Mouse (Mus musculus) liver, embryonic 15.5 days (tissue): ENCODE measurements around the gene Kcnd3. TPM values are rescaled to one million over a fixed set of nuclear protein-coding genes. Genes with fewer than 3 reads are reported as not detected.

Source experiments
- ATAC-seq: fragments of 200-750 bp; cut with Nextera tagmentation; 2 replicates; pipeline ENCODE4 v1.8.0; 2017; ENCODE audit warnings: moderate number of reproducible peaks, mild to moderate bottlenecking, moderate library complexity; ENCODE audit not compliant: insufficient read depth
- H3K27ac ChIP-seq: fragments of 300-500 bp; sonication (generic); replicated peaks from 2 replicates; pipeline ENCODE4 v1.5.1; 2015; ENCODE audit warnings: mild to moderate bottlenecking, inconsistent platforms
- H3K27me3 ChIP-seq: fragments of 300-500 bp; sonication (generic); 2 replicates; pipeline ENCODE4 v1.6.1; 2015; ENCODE audit warnings: mild to moderate bottlenecking, inconsistent platforms
- H3K36me3 ChIP-seq: fragments of 300-500 bp; sonication (generic); replicated peaks from 2 replicates; pipeline ENCODE4 v1.6.1; 2015; ENCODE audit warnings: moderate library complexity, mild to moderate bottlenecking, inconsistent platforms
- H3K4me1 ChIP-seq: fragments of 300-500 bp; sonication (generic); replicated peaks from 2 replicates; pipeline ENCODE4 v1.6.1; 2015; ENCODE audit warnings: inconsistent platforms
- H3K4me2 ChIP-seq: fragments of 300-500 bp; sonication (generic); 2 replicates; pipeline ENCODE4 v1.6.1; 2015; ENCODE audit warnings: moderate library complexity, mild to moderate bottlenecking, inconsistent platforms
- H3K4me3 ChIP-seq: fragments of 300-500 bp; sonication (generic); replicated peaks from 2 replicates; pipeline ENCODE4 v1.5.1; 2015; ENCODE audit warnings: mild to moderate bottlenecking, inconsistent platforms
- H3K9ac ChIP-seq: fragments of 300-500 bp; sonication (generic); 2 replicates; pipeline ENCODE4 v1.6.1; 2015; ENCODE audit warnings: moderate library complexity, mild to moderate bottlenecking, inconsistent platforms
- H3K9me3 ChIP-seq: fragments of 300-500 bp; sonication (generic); replicated peaks from 2 replicates; pipeline ENCODE4 v1.6.1; 2016; ENCODE audit warnings: inconsistent platforms
- WGBS: fragments of 180-500 bp; shearing (Covaris S2); methylation state at CpG from one replicate; pipeline ENCODE4 v1.1.7; 2015; ENCODE audit warnings: mixed read lengths; ENCODE audit not compliant: insufficient replicate concordance; 5-methylcytosine and 5-hydroxymethylcytosine counted together
- polyA plus RNA-seq: library from polyadenylated mRNA; unstranded; fragments of >200 nt; fragmentation: Nextera tagmentation; extraction: Ambion mirVana; gene quantifications from 2 replicates; pipeline ENCODE4 v1.2.1, GENCODE M21; 2015

Kcnd3 gene
- polyA plus RNA-seq, 1 experiment from 2014 or later = 0.05 TPM

DNA sequence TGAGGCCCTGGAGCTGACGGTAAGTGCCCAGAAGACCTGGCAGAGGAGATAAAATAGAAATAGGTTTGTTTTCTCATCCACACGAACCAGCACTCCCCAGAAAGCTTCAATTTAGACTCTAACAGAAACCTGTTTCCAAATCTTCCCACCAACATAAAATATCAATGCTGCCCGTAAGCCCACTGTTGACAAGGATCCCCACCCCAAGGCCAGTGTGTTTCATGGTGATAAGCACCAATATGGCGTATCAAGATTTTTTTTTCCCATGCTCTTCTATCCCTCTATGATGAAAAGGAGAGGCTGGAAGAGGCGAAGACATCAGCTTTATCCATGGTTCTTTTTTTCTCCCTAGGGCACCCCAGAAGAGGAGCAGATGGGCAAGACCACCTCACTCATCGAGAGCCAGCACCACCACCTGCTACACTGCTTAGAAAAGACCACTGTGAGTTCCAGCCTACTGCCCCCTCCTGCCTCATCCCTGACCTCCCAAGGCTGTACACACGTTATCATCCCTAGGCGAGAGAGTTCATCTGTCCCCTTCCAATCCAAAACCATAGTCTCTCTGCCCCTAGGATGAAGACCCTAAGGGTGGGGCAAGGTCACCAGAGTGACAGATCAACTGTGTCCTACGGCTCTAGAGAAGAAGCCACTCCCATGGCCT lies 213.1 kb downstream of the Kcnd3 start:
- 0 out of 2 replicates have a peak, but pooled peaks cover 8% of the 10 kb centered on the region for H3K27me3 ChIP-seq
- H3K9ac ChIP-seq = no peak overlapping the region
- H3K27ac ChIP-seq = no peak overlapping the region
- no peak overlapping the region for H3K4me3 ChIP-seq
- no peaks in the 10 kb centered on the region for H3K9me3 ChIP-seq
- no peaks in the 10 kb centered on the region for H3K36me3 ChIP-seq
- peak overlapping the region; percentile 5 for H3K4me2 ChIP-seq
- WGBS = 36% methylated on average over 9 of the region's 9 CpGs
- peak; percentile 37; the same call in 1 of the 2 replicates for ATAC-seq
- peaks cover 16% of the 10 kb centered on the region; the same call in 1 of the 2 replicates for H3K4me1 ChIP-seq

DNA sequence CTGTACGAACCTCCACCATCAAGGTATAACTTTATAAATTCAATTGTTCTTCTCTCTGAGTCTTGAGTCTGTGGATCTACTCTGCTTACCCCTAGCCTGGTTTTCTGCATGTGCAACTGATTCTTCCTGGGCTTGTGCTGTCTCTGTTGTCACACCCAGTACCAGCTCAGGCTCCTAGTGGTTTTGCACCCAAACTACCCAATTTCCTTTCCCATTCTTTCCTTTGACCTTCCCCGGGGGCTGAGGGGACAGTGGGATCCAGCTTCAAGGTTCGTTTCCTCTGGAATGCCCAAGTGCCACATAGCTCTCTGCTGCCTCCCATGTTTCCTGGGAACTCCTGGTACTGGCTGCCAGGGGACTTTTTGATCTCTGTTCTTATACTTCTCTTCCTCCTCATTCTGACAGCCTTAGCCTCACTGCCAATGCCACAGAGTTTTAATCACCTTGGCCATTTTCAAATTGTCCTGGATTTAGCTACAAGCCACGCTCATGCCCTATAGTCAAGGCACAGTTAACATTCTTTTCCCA lies 214.9 kb downstream of the Kcnd3 start:
- no peak overlapping the region for H3K9ac ChIP-seq
- 0 out of 2 replicates have a peak, but pooled peaks cover 8% of the 10 kb centered on the region for H3K27me3 ChIP-seq
- ATAC-seq = no peak
- H3K4me1 ChIP-seq = peaks cover 16% of the 10 kb centered on the region; the same call in 1 of the 2 replicates
- H3K4me2 ChIP-seq = no peak overlapping the region
- no peak overlapping the region for H3K27ac ChIP-seq
- H3K9me3 ChIP-seq = no peaks in the 10 kb centered on the region
- H3K4me3 ChIP-seq = no peak overlapping the region
- 45% methylated on average over 4 of the region's 4 CpGs for WGBS
- H3K36me3 ChIP-seq = no peaks in the 10 kb centered on the region

DNA sequence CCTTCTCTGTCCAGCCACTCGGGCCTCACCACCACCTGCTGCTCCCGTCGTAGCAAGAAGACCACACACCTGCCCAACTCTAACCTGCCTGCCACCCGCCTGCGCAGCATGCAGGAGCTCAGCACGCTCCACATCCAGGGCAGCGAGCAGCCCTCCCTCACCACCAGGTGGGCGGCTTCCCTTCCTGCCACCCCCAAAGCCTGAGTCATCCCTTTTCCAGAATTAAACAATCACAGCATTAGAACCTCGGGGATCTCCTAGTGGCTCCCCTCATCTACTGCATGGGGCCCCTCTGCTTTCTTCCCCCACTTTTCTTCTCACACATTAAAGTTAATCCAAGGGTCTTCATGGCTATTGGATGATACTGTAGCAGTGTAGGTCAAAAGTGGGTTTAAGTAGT lies 216.0 kb downstream of the Kcnd3 start:
- no peaks in the 10 kb centered on the region for H3K36me3 ChIP-seq
- WGBS = 41% methylated on average over 9 of the region's 9 CpGs
- no peak overlapping the region for H3K9ac ChIP-seq
- no peak overlapping the region for H3K27ac ChIP-seq
- no peak overlapping the region for H3K4me3 ChIP-seq
- H3K9me3 ChIP-seq = no peaks in the 10 kb centered on the region
- peaks cover 16% of the 10 kb centered on the region; the same call in 1 of the 2 replicates for H3K4me1 ChIP-seq
- H3K4me2 ChIP-seq = no peak overlapping the region
- ATAC-seq = no peak
- H3K27me3 ChIP-seq = 0 out of 2 replicates have a peak, but pooled peaks cover 8% of the 10 kb centered on the region

DNA sequence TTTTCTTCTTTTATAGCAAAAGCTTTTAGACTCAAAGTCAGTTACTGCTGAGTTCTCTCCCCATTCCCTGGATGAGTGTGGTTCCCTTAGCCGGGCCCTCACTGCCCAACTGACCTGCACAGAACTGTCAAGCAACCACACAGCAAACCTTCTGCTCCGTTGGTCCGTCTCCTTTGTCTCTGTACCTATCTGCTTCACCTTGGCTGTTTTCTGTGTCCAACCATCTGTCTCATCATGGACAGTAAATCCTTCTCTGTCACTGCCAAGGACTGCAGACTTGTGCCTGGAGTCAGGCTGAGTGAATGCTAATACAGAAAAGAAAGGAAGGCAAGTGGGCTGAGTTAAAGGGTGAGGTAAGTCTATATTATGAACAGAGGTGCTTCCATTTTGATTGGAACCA lies 217.6 kb downstream of the Kcnd3 start:
- Histone ChIP-seq H3K27me3 (0 out of 2 replicates have a peak, but pooled peaks cover 8% of the 10 kb centered on the region), H3K36me3 (no peaks in the 10 kb centered on the region), H3K4me3 (no peak overlapping the region), H3K9ac (no peak overlapping the region), H3K4me1 (peaks cover 11% of the 10 kb centered on the region; the same call in 1 of the 2 replicates), H3K27ac (no peak overlapping the region), H3K9me3 (no peaks in the 10 kb centered on the region), H3K4me2 (no peak overlapping the region)
- no peak for ATAC-seq
- 73% methylated on average over 3 of the region's 3 CpGs for WGBS

DNA sequence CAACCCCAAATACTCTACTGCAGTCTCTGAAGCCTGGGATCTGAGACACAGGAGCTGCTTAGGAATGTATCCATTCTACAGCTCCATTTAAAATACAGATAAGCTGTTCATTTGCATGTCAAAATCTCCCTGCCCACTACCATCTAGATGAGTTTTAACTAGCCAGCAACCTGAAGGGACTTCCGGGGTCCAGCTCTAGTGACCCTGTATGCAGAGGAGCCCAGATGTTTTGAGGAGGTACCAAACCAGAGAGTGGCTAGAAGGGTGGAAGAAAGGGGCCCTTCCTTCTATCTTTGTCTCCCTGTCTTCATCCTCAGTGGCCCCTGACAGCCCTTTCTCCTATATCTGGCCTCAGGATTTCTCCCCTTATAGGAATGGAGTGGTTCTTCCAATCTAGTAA lies 218.7 kb downstream of the Kcnd3 start:
- 55% methylated on average over 1 of the region's 1 CpGs for WGBS
- Histone ChIP-seq H3K36me3 (no peaks in the 10 kb centered on the region), H3K9ac (no peak overlapping the region), H3K9me3 (no peaks in the 10 kb centered on the region), H3K27me3 (0 out of 2 replicates have a peak, but pooled peaks cover 8% of the 10 kb centered on the region), H3K27ac (no peak overlapping the region), H3K4me1 (0 out of 2 replicates have a peak, but pooled peaks cover under 1% of the 10 kb centered on the region), H3K4me3 (no peak overlapping the region), H3K4me2 (no peak overlapping the region)
- no peak for ATAC-seq

DNA sequence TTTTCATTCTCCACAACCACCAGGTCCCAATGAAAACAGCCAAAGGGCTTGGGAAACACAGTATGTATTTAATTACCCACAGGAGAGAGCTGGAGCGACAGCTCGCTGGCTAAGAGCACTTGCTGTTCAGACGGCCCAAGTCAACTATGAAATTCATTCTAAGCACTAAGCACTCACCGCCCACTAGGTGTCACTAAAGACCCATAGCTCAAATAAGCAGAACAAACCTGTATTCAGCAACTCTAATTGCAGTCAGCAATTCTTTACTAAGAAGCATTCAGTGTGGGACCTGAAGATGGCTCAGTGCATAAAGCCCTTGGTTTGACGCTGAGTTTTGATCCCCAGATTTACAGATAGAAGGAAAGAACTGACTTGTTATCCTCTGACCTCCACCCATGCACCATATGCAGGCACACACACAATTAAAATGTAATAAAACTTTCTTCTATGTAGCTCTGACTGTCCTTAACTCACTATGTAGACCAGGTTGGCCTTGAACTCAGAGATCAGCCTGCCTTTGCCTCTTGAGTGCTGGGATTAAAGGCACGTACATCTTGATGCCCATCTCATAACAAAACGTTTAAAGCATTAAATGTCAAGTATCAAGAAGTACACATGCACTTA lies 222.6 kb downstream of the Kcnd3 start:
- Histone ChIP-seq H3K36me3 (peaks cover 25% of the 10 kb centered on the region), H3K4me1 (no peaks in the 10 kb centered on the region), H3K27ac (no peak overlapping the region), H3K9ac (no peak overlapping the region), H3K4me2 (no peak overlapping the region), H3K9me3 (no peaks in the 10 kb centered on the region), H3K27me3 (no peaks in the 10 kb centered on the region), H3K4me3 (no peak overlapping the region)
- ATAC-seq = no peak
- WGBS = 22% methylated on average over 7 of the region's 7 CpGs

DNA sequence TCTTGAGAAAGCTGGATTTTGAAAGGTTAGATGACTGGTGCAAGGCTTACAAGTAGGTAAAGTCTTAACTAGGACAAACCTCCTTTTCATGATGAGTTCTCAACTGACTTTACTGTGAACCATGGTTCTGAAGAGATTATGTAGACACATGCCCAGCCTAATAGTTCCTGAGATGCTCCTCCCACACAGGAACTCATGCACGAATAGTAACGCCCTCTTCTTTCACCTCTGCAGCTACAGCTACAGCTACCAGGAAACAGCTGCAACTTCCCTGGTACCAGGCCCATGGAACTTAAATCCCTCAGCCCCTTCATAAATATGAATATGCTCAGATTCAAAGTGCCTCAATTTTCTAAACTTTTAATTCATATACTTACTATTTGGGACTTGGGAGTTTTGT lies 223.8 kb downstream of the Kcnd3 start:
- Histone ChIP-seq H3K27me3 (no peaks in the 10 kb centered on the region), H3K4me3 (no peak overlapping the region), H3K4me1 (no peaks in the 10 kb centered on the region), H3K27ac (no peak overlapping the region), H3K36me3 (peaks cover 32% of the 10 kb centered on the region), H3K9ac (no peak overlapping the region), H3K9me3 (no peaks in the 10 kb centered on the region), H3K4me2 (no peak overlapping the region)
- ATAC-seq = no peak
- WGBS = 23% methylated on average over 2 of the region's 2 CpGs

DNA sequence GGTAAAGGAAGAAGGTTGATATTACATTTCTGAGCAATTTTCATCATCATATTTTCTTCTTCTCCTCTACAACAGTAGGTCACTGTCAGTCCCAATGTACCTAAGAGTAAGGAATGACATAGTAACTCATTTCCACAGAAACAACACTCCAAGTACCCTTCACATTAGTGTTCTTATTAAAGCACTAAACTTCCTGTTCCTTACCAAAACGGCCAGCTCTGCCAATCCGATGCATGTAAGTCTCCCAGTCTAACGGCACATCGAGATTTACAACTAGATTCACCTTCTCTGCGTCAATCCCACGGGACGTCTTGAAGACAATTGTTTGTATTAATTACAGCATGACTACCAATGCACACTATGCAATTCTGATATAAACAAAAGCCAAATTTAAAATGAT lies 228.2 kb downstream of the Kcnd3 start:
- no peaks in the 10 kb centered on the region for H3K27me3 ChIP-seq
- no peak for ATAC-seq
- H3K4me1 ChIP-seq = no peaks in the 10 kb centered on the region
- no peaks in the 10 kb centered on the region for H3K9me3 ChIP-seq
- H3K4me2 ChIP-seq = no peak overlapping the region
- H3K36me3 ChIP-seq = peaks cover 64% of the 10 kb centered on the region
- 85% methylated on average over 7 of the region's 7 CpGs for WGBS
- H3K9ac ChIP-seq = no peak overlapping the region
- H3K27ac ChIP-seq = no peak overlapping the region
- no peak overlapping the region for H3K4me3 ChIP-seq

DNA sequence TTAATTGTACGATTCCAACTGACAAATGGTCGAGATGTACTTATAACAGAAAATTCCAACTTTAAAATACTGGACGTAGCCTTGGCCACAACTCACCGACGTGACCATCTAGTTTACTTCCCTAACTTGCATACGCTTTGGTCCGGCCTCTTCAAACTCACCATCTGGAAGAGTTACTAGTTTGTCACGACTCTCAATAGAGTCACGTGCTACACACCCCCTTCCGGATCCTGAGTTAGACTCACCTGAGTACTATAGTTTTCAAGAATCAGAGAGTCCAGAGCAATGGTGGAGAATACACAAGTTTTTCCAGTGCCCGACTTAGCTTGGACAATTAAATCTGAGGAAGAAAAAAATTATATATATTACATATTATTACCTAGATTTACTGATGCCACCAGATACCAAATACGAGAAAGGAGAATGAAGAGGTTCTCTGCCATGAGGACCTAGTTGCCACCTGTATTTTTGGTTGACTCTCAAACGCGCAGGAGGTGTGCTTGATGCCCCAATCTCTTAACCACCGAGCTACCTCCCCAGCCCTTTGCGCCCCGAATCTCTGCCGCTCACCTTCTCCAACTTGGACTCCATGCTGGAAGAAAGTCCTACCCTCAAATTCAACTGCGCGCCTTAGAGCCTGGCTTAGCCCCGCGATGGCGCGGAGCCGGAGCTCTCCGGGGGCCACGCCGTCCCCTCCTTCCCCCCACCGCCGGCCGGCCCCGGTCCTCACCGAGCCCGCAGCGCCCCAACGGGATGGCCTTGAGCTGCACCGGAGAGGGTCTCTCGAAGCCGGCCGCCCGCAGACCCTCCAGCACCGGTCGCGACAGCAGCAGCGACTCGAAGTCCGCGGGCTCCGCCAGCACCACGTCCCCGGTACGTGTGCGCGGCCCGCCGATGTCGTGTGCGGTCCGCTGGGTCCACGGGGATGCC lies 234.5 kb downstream of the Kcnd3 start:
- Histone ChIP-seq H3K4me1 (peaks cover 23% of the 10 kb centered on the region), H3K36me3 (peaks cover 27% of the 10 kb centered on the region), H3K4me2 (peak overlapping the region; percentile 89), H3K9me3 (no peaks in the 10 kb centered on the region), H3K27me3 (peaks cover 12% of the 10 kb centered on the region), H3K9ac (peak overlapping the region; percentile 97), H3K4me3 (peak overlapping the region; percentile 97), H3K27ac (peak overlapping the region; percentile 83)
- peak; percentile 45 for ATAC-seq
- 5% methylated on average over 60 of the region's 60 CpGs for WGBS

DNA sequence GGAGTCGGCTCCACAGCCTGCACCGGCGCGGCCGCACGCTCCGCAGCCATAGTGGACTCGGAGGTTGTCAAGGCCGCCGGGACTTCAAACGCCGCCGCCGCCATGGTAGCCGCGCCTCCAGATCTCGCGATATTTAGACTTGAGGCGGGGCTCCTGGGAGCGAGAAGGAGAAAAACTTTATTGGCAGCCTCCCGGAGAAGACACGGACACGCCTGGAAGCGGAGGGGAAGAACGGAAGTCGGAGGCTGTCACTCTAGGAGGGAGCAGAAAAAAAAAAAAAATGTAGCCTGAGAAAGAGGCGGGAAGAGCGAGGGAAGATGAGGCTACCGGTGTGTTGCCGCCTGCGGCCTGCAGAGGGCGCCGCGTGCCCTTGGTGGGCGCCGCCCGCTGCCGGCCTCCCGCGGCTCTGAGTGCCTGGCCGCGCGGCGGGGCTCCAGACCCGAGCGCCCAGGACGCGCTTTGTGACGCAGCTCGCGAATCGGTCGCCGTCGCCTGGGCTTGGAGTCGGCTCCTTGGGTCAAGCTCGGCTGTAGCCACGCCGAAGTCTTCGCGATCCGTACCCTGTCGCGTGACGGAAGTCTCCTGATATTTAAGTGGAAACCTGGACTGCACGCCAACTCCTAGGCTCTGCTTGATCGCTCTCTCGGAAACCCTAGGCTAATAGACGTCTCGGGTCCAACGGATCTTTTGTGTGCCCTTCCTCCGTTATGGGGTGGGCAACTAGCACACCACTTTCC lies 235.4 kb downstream of the Kcnd3 start, which contains the start of gene Ddx20:
Gene Ddx20 (minus strand): TSS at position 251 of the 737 bp plus-strand sequence.
- under 1% methylated on average over 71 of the region's 72 CpGs for WGBS
- Histone ChIP-seq H3K36me3 (peaks cover 23% of the 10 kb centered on the region), H3K9me3 (no peaks in the 10 kb centered on the region), H3K4me3 (peak within 1 kb of the TSS; percentile 97), H3K9ac (peak within 1 kb of the TSS; percentile 97), H3K27me3 (peaks cover 18% of the 10 kb centered on the region), H3K27ac (peak within 1 kb of the TSS; percentile 83), H3K4me2 (peak within 1 kb of the TSS; percentile 89), H3K4me1 (peaks cover 23% of the 10 kb centered on the region)
- ATAC-seq = peak; percentile 90
